Mouse (Mus musculus): ENCODE data around the gene Alg6. TPM values are rescaled to one million over a fixed set of nuclear protein-coding genes. Genes with fewer than 3 reads are reported as not detected.
A peak's percentile ranks its signal among the peaks of the same experiment; 100 is the strongest.

Gene Alg6
- polyA plus RNA-seq (2015; fragmentation: Nextera tagmentation; extraction: Ambion mirVana), result 20.5 and 21.9 TPM in 2 replicates

DNA sequence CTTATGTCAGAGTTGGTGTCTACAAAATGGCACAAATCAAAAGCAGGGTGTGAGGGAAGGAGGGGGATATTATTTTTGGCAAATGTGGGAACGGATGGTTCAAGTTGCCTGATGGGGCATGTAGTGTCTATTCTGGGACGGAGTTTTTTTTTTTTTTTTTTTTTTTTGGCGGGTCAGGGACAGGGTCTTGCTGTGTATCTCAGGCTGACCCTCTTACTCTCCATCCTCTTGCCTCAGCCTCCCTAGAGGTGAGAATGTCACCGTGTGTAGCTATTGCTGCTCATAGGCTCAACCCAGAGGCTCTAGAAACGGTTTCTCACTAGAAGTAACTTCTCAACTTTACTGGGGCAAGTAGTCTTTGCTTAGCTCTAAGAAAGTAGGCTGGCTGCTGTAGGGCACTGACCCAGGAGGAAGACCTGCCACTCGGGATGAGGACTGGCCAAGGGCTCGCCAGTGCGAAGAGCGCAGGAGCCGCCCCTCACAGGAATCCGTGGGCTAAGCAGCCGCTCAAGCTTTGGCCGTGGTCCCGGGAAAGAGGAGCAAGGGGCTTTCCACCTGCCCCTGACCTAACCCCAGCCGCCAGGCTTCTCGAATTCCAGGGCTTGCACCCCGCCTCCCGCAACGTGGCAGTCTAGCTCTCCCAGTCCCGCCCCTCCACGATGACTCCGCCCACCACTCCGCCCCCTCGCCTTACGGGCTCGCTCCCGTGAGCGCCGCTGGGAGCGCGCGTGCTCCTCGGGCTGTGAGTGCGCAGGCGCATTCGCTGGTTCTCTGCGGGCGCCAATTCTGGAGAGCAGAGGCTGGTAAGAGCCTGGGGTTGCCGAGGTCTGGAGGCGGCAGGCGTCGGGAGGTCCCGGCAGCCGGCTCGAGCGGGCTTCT, at the start of gene Alg6:
Gene Alg6, plus strand, starts transcription at position 761 of the 879 bp plus-strand sequence.
- peak; percentile 93 for ATAC-seq (ENCODE audit: low FRiP score, low read depth)
- Histone ChIP-seq H3K4me3 (peak within 1 kb of the TSS; percentile 71), H3K9me3 (no peaks in the 10 kb centered on the region), H3K36me3 (peaks cover 11% of the 10 kb centered on the region), H3K9ac (peak within 1 kb of the TSS; percentile 89), H3K27ac (peak within 1 kb of the TSS; percentile 73; the same call in 1 of the 2 replicates), H3K4me1 (peaks cover 7% of the 10 kb centered on the region; the same call in 1 of the 2 replicates), H3K27me3 (no peaks in the 10 kb centered on the region), H3K4me2 (replicated peaks) (peak within 1 kb of the TSS; percentile 76)
- 4% methylated on average over 46 of the region's 46 CpGs for WGBS

DNA sequence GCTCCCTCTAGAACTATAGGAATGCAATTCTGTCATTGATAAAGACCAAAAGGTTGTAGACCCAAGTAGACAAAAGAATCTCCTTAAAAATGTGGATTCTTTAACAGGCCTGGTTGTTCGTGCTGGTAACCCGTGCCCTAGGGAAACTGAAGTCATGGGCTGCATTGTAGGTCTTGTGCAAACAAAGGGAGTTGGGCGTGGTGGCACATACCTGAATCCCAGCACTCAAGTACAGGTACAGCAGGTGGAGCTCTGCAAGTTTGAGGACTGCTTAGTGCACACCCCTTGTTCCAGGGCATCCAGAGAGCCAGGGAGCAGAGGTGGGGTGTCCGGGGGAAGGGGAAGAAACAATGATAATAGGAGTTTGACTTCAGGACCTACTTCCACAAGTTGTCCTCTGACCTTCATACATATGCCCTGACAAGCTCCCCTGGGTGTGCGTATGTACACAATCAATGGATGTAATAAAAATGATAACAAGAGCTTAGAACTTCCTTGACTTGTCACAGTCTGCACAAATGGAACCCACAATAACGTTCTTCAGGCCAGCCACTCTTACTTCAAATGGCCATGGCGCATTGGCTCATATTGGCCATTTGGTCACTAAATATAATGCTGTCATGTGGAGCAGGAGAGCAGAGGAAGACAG, 45.1 kb upstream of the Alg6 start:
- 87% methylated on average over 7 of the region's 7 CpGs for WGBS
- peaks cover 31% of the 10 kb centered on the region for H3K27me3 ChIP-seq
- ATAC-seq (ENCODE audit: low FRiP score, low read depth), result no peak

DNA sequence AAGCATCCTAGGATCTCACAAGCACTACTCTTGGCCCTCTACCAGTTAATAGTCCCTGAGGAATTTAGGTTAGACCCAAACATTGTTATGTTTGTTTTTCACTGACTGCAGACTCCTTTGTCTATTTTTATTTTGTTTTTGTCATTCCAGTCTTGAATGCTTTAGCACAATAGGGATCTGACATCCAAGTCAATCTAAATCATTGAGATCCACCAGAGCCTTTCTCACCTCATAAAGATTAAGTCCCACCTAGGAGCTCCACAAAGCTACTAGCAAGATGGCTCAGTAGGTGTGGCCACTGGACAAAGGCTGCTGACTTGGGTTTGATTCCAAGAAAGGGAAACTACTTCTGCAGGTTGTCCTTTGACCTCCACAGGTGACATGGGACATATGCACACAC, 40.3 kb upstream of the Alg6 start:
- Histone ChIP-seq H3K4me1 (no peaks in the 10 kb centered on the region), H3K9me3 (no peaks in the 10 kb centered on the region), H3K4me2 (replicated peaks) (no peak overlapping the region), H3K9ac (no peak overlapping the region), H3K27me3 (no peaks in the 10 kb centered on the region), H3K36me3 (no peaks in the 10 kb centered on the region), H3K4me3 (no peak overlapping the region), H3K27ac (no peak overlapping the region)
- ATAC-seq (ENCODE audit: low FRiP score, low read depth), result no peak

More for the DNA sequence above, 45.1 kb upstream of the Alg6 start:
- Histone ChIP-seq H3K36me3 (no peaks in the 10 kb centered on the region), H3K27ac (no peak overlapping the region), H3K4me3 (no peak overlapping the region), H3K4me1 (no peaks in the 10 kb centered on the region), H3K9ac (no peak overlapping the region), H3K4me2 (replicated peaks) (no peak overlapping the region), H3K9me3 (no peaks in the 10 kb centered on the region)

DNA sequence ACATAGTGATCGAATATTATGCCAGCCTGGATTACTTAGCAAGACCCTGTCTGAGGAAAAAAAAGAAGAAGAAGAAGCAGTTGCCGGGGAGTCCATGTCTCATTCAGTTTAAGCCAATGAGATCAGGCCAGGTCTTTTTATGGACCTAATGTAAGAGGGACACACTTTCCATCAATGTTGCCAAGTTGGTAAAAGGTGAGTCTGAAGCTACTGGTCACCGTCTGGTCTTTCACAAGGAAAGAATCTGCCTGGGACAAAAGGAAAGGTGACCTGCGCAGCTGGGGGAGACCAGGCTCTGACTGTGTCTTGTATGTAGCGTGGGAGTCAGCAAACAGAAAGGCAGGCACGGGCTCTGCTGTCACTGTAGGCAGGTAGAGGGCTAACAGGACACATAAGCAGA, 31.5 kb upstream of the Alg6 start:
- 86% methylated on average over 6 of the region's 6 CpGs for WGBS
- H3K9me3 ChIP-seq, result no peaks in the 10 kb centered on the region
- H3K4me3 ChIP-seq, result no peak overlapping the region
- no peak overlapping the region for H3K27ac ChIP-seq
- no peak overlapping the region for H3K4me2 ChIP-seq (replicated peaks)
- no peaks in the 10 kb centered on the region for H3K4me1 ChIP-seq
- no peak for ATAC-seq (ENCODE audit: low FRiP score, low read depth)
- no peaks in the 10 kb centered on the region for H3K36me3 ChIP-seq
- H3K9ac ChIP-seq, result no peak overlapping the region
- H3K27me3 ChIP-seq, result no peaks in the 10 kb centered on the region

DNA sequence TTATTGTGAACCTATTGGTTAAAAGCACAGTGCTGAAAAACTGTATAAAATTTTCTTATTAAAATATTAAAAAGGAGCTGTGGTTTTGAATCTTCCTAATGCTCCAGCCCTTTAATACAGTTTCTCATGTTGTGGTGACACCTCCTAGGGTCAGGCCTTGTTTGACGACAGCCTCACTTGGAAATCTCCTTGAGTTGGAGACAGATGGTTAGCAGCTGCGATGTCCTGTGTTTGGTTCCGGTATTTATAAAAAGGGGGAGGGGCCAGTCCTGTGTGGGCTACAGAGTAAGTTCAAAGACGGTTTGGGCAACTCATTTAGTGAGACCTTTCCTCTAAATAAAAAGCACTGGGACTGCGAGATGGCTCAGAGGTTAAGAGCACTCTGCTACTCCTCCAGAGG, 29.2 kb upstream of the Alg6 start:
- WGBS, result 45% methylated on average over 5 of the region's 5 CpGs
- H3K27ac ChIP-seq, result no peak overlapping the region
- no peak overlapping the region for H3K9ac ChIP-seq
- H3K36me3 ChIP-seq, result no peaks in the 10 kb centered on the region
- H3K4me2 ChIP-seq (replicated peaks), result no peak overlapping the region
- no peaks in the 10 kb centered on the region for H3K9me3 ChIP-seq
- no peaks in the 10 kb centered on the region for H3K27me3 ChIP-seq
- no peak overlapping the region for H3K4me3 ChIP-seq
- no peak for ATAC-seq (ENCODE audit: low FRiP score, low read depth)
- no peaks in the 10 kb centered on the region for H3K4me1 ChIP-seq

DNA sequence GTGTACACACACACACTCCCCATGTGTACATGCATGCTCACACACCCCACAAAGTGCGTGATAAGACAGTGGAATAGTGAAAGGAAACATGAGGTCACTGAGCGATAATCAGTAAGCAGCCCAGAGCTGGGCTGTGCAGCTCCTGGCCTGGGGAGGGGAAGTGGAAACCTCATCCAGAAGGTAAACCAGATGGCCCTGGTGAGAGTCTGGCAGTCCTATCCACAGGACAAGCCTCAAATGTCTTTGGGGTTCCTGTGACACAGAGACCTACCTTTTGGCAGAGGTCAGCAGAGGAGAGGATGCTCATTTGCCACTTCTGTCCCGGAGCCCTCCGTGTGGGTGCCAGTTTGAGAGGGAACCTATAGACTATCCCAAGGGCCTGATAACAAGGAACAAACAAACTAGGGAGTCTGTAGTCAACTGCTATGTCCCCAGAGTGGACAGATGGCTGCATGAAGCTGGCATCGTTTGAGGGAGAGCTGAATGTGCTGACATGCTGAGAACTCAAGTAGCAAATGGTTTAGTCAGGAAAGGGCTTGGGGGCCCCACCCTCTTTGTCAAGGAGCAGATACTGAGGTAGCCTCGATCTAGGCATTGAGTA, 2.8 kb upstream of the Alg6 start:
- no peak for ATAC-seq (ENCODE audit: low FRiP score, low read depth)
- 85% methylated on average over 6 of the region's 6 CpGs for whole genome bisulfite sequencing
- Histone ChIP-seq H3K9me3 (no peaks in the 10 kb centered on the region), H3K4me2 (replicated peaks) (no peak overlapping the region), H3K36me3 (no peaks in the 10 kb centered on the region), H3K27ac (no peak overlapping the region), H3K4me1 (peaks cover 7% of the 10 kb centered on the region; the same call in 1 of the 2 replicates), H3K4me3 (no peak overlapping the region), H3K9ac (no peak overlapping the region), H3K27me3 (no peaks in the 10 kb centered on the region)

DNA sequence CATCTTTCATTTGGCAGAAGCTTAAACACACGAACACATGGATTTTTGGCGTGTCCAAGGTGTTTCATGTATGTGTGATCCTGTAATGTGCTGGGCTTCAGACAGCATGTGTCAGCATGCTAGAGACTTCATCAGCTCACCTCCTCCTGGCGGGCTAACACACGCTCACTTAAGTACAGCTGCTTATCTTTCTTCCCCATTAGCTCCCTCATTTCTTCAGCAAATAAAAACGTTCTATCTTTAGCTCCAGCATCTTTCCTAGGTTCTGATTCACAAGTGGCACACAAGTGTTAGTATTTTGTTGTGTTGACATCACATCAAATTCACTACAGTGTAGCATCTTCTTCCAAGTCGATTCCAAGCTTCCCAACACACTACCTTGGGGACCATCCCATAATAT, 1.5 kb upstream of the Alg6 start:
- H3K36me3 ChIP-seq, result peaks cover 2% of the 10 kb centered on the region; the same call in 1 of the 2 replicates
- H3K27me3 ChIP-seq, result no peaks in the 10 kb centered on the region
- no peaks in the 10 kb centered on the region for H3K9me3 ChIP-seq
- 92% methylated on average over 6 of the region's 6 CpGs for WGBS
- no peak overlapping the region for H3K27ac ChIP-seq
- H3K4me2 ChIP-seq (replicated peaks), result no peak overlapping the region
- no peak for ATAC-seq (ENCODE audit: low FRiP score, low read depth)
- H3K4me1 ChIP-seq, result peaks cover 7% of the 10 kb centered on the region; the same call in 1 of the 2 replicates
- no peak overlapping the region for H3K4me3 ChIP-seq
- no peak overlapping the region for H3K9ac ChIP-seq

DNA sequence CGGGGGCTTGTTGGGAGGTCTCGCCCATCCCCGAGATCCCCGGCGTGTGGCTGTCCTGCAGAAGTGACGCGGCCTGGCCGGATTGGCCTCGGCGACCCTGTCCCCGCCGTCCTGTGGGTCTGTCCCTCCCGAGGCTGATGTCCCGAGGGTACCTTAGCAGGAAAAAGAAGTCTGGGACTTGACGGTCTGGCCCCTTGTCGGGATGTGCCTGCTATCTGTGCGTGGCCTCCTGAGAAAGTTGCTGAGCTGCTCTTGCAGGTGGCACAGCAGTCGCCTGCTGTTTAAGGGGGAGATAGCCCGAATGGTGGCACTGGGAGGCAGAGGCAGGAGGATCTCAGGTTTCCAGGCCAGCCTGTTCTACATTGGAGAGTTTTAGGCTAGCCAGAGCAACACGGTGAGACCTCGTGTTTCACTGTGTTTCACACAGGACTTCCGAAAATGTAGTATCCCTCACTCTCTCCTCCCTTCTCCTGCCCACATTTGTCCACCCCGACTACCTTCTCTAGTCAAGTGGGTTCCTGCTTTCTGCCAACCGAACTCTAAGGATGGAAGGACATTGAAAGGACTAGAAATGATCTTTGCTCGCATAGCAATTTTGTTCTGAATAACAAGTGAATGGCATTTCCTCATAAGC, 436 bp downstream of the Alg6 start:
- H3K36me3 ChIP-seq, result peaks cover 13% of the 10 kb centered on the region
- H3K4me2 ChIP-seq (replicated peaks), result peak overlapping the region; percentile 76
- peak overlapping the region; percentile 71 for H3K4me3 ChIP-seq
- H3K4me1 ChIP-seq, result peaks cover 7% of the 10 kb centered on the region; the same call in 1 of the 2 replicates
- 25% methylated on average over 25 of the region's 25 CpGs for WGBS
- H3K27me3 ChIP-seq, result no peaks in the 10 kb centered on the region
- no peaks in the 10 kb centered on the region for H3K9me3 ChIP-seq
- H3K9ac ChIP-seq, result peak overlapping the region; percentile 89
- ATAC-seq (ENCODE audit: low FRiP score, low read depth), result peak; percentile 29; the same call in 1 of the 2 replicates
- peak overlapping the region; percentile 48; the same call in 1 of the 2 replicates for H3K27ac ChIP-seq

DNA sequence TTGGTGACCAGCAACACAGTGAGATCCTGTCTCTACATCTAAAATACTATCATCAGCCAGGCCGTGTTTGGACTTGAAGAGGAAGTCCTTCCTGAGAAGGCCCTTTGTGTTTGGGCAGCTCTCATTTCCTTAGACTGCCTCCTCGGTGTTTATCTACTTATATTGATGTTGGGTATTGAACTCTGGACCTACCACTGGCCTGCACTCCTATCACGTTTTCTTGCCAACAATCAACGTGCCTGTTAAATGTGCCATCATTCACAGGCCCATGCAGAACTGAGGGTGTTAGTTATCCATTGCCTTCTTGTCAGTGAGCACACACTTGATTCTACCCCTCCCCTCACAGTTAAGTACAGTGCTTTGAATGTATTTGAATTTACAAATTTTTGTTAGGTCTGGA, 2.4 kb downstream of the Alg6 start:
- Histone ChIP-seq H3K27me3 (no peaks in the 10 kb centered on the region), H3K4me1 (peaks cover 7% of the 10 kb centered on the region; the same call in 1 of the 2 replicates), H3K4me2 (replicated peaks) (no peak overlapping the region), H3K27ac (no peak overlapping the region), H3K9me3 (no peaks in the 10 kb centered on the region), H3K36me3 (peaks cover 15% of the 10 kb centered on the region), H3K4me3 (no peak overlapping the region), H3K9ac (no peak overlapping the region)
- 81% methylated on average over 4 of the region's 4 CpGs for WGBS
- ATAC-seq (ENCODE audit: low FRiP score, low read depth), result no peak

DNA sequence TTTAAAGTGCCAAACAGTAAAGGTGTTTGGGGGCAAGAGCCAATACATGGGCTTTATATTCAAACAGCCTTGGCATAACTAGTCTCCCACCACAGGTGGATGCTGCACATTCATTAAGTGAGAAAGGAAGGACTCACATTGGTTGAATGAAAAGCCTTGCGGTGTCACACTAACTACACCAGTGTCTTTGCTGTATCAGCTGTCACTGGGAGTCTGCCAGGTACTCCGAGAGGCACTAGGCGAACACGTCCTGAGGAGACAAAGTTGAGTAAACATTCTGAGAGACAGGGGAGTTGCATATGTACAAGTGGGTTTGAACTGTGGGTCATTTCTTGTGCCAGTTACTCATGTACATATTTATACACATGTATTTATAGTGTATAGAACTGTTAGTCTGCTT, 8.9 kb downstream of the Alg6 start:
- 97% methylated on average over 4 of the region's 4 CpGs for WGBS
- no peak overlapping the region for H3K9ac ChIP-seq
- no peak overlapping the region for H3K27ac ChIP-seq
- no peaks in the 10 kb centered on the region for H3K27me3 ChIP-seq
- 0 out of 2 replicates have a peak, but pooled peaks cover under 1% of the 10 kb centered on the region for H3K9me3 ChIP-seq
- peaks cover 42% of the 10 kb centered on the region for H3K36me3 ChIP-seq
- no peak overlapping the region for H3K4me3 ChIP-seq
- no peaks in the 10 kb centered on the region for H3K4me1 ChIP-seq
- no peak overlapping the region for H3K4me2 ChIP-seq (replicated peaks)
- ATAC-seq (ENCODE audit: low FRiP score, low read depth), result no peak

DNA sequence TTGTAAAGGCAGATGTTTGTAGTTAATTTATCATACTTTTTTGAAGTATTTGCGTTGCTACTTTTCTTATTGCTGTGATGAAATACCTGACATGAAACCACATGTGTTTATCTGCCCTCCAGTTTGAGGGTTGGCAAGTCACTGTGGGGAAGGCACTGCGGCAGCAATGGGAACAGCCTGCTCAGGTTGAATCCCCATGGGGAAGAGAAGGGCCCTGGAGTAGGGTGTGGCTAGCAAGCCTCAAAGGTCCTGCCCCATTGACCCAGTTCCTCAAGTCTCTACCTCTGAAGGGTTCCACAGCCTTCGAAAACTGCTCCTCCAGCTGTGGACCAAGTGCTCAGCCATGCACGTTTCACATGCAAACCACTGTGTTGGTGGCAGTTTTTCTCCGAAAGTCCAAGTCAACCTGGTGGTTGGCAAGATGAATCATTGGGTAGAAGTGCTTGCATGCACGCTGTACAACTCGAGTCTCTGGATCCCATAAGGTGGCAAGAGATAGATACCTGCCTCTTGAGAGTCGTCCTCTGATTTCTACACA, 10.5 kb downstream of the Alg6 start:
- peaks cover 52% of the 10 kb centered on the region for H3K36me3 ChIP-seq

More for the DNA sequence above, 10.5 kb downstream of the Alg6 start:
- peaks cover 15% of the 10 kb centered on the region for H3K9me3 ChIP-seq
- H3K27ac ChIP-seq, result no peak overlapping the region
- no peak for ATAC-seq (ENCODE audit: low FRiP score, low read depth)
- no peak overlapping the region for H3K4me3 ChIP-seq
- no peak overlapping the region for H3K9ac ChIP-seq
- H3K27me3 ChIP-seq, result no peaks in the 10 kb centered on the region
- no peak overlapping the region for H3K4me2 ChIP-seq (replicated peaks)
- 90% methylated on average over 8 of the region's 8 CpGs for WGBS
- H3K4me1 ChIP-seq, result no peaks in the 10 kb centered on the region

Data from limb, embryonic 13.5 days (tissue).